Mouse (Mus musculus) MEL (cell line): ENCODE results near the gene Mfn2. TPM values are rescaled to one million over a fixed set of nuclear protein-coding genes. Genes with fewer than 3 reads are reported as not detected.
A peak's percentile ranks its signal among the peaks of the same experiment; 100 is the strongest.

Experiments used
- DNase-seq: peaks from one replicate; pipeline ENCODE4 v3.0.0; 2011; ENCODE audit warnings: low read depth, low spot score
- H3K27ac ChIP-seq: 2 replicates; pipeline ENCODE4 v1.5.1; 2012; ENCODE audit warnings: low read depth, mild to moderate bottlenecking, control low read depth, low read length, moderate library complexity; ENCODE audit not compliant: control insufficient read depth
- H3K27me3 ChIP-seq, 2 experiments: fragments of 150-350 bp in 1 of 2; sonication (generic) in 1 of 2; 2 replicates each; pipeline ENCODE4 v1.6.1; 2012; ENCODE audit warnings: low read length in 2 of 2, mild to moderate bottlenecking in 2 of 2, improper control_type of control experiment in 1 of 2, moderate library complexity in 1 of 2; ENCODE audit not compliant: insufficient read depth in 2 of 2, control insufficient read depth in 1 of 2
- H3K36me3 ChIP-seq, 2 experiments: 2 replicates each; pipeline ENCODE4 v1.6.1; 2012 to 2014; ENCODE audit warnings: low read length in 2 of 2, improper control_type of control experiment in 1 of 2, inconsistent platforms in 1 of 2, mild to moderate bottlenecking in 1 of 2; ENCODE audit not compliant: insufficient read depth in 2 of 2, control insufficient read depth in 1 of 2
- H3K4me1 ChIP-seq, 2 experiments: fragments of 150-350 bp in 1 of 2; sonication (generic) in 1 of 2; 2 replicates each; pipeline ENCODE4 v1.6.1; 2012; ENCODE audit warnings: low read length in 2 of 2, improper control_type of control experiment in 1 of 2, mild to moderate bottlenecking in 1 of 2; ENCODE audit not compliant: insufficient read depth in 2 of 2, control insufficient read depth in 1 of 2
- H3K4me3 ChIP-seq, 2 experiments: fragments of 150-350 bp in 1 of 2; sonication (generic) in 1 of 2; 2 replicates each; pipeline ENCODE4 v1.5.1; 2012; ENCODE audit warnings: low read depth in 2 of 2, low read length in 2 of 2, mild to moderate bottlenecking in 2 of 2, moderate library complexity in 2 of 2, control low read depth in 1 of 2, improper control_type of control experiment in 1 of 2; ENCODE audit not compliant: control insufficient read depth in 1 of 2, insufficient read depth in 1 of 2
- H3K79me2 ChIP-seq: 2 replicates; pipeline ENCODE4 v1.6.1; 2012; ENCODE audit warnings: mild to moderate bottlenecking, low read length, moderate library complexity; ENCODE audit not compliant: control insufficient read depth, poor library complexity, insufficient read depth
- H3K9ac ChIP-seq: 2 replicates; pipeline ENCODE4 v1.6.1; 2012; ENCODE audit warnings: low read depth, mild to moderate bottlenecking, control low read depth, low read length, moderate library complexity; ENCODE audit not compliant: control insufficient read depth, poor library complexity, severe bottlenecking
- H3K9me3 ChIP-seq: fragments of 150-350 bp; sonication (generic); replicated peaks from 2 replicates; pipeline ENCODE4 v1.6.1; 2012; ENCODE audit warnings: mild to moderate bottlenecking, low read length, improper control_type of control experiment, moderate library complexity; ENCODE audit not compliant: insufficient read depth
- BHLHE40 ChIP-seq: IDR thresholded peaks from 2 replicates; pipeline ENCODE4 v1.6.1; 2012; ENCODE audit warnings: low read depth, mild to moderate bottlenecking, inconsistent platforms, low read length, improper control_type of control experiment, borderline replicate concordance
- CTCF ChIP-seq, 3 experiments: IDR thresholded peaks in 2 of 3; conservative IDR thresholded peaks in 1 of 3; 2 replicates each; pipeline ENCODE4 v1.5.1; 2011 to 2012; ENCODE audit warnings: low read length in 3 of 3, low read depth in 2 of 3, mild to moderate bottlenecking in 2 of 3, improper control_type of control experiment in 1 of 3, inconsistent platforms in 1 of 3, mixed read lengths in 1 of 3, moderate library complexity in 1 of 3; ENCODE audit not compliant: control insufficient read depth in 1 of 3, insufficient read depth in 1 of 3, poor library complexity in 1 of 3, severe bottlenecking in 1 of 3
- ELF1 ChIP-seq: IDR thresholded peaks from 2 replicates; pipeline ENCODE4 v1.6.1; 2014; ENCODE audit warnings: low read depth, mild to moderate bottlenecking, inconsistent platforms, low read length, improper control_type of control experiment, moderate library complexity
- GABPA ChIP-seq: IDR thresholded peaks from 2 replicates; pipeline ENCODE4 v1.6.1; 2012; ENCODE audit warnings: low read depth, mild to moderate bottlenecking, inconsistent platforms, low read length, improper control_type of control experiment, moderate library complexity
- HCFC1 ChIP-seq: IDR thresholded peaks from 2 replicates; pipeline ENCODE4 v1.6.1; 2012; ENCODE audit warnings: low read depth, mild to moderate bottlenecking, inconsistent platforms, low read length, improper control_type of control experiment, moderate library complexity
- KAT2A ChIP-seq: conservative IDR thresholded peaks from 2 replicates; pipeline ENCODE4 v1.6.1; 2012; ENCODE audit warnings: low read depth, low read length, improper control_type of control experiment, inconsistent platforms
- MYB ChIP-seq: IDR thresholded peaks from 2 replicates; pipeline ENCODE4 v1.6.1; 2011; ENCODE audit warnings: mild to moderate bottlenecking, low read depth, low read length, improper control_type of control experiment
- NELFE ChIP-seq: IDR thresholded peaks from 2 replicates; pipeline ENCODE4 v1.6.1; 2011; ENCODE audit warnings: low read depth, low read length, improper control_type of control experiment
- POLR2AphosphoS5 ChIP-seq: IDR thresholded peaks from 2 replicates; pipeline ENCODE4 v1.6.1; 2012; ENCODE audit warnings: low read depth, borderline replicate concordance, mild to moderate bottlenecking, inconsistent platforms, low read length, moderate library complexity, mixed read lengths
- TAL1 ChIP-seq: IDR thresholded peaks from 2 replicates; pipeline ENCODE4 v1.6.1; 2012; ENCODE audit warnings: mild to moderate bottlenecking, inconsistent platforms, low read length, moderate library complexity, mixed read lengths
- TCF12 ChIP-seq: IDR thresholded peaks from 2 replicates; pipeline ENCODE4 v1.6.1; 2014; ENCODE audit warnings: low read depth, mild to moderate bottlenecking, inconsistent platforms, low read length, improper control_type of control experiment, moderate library complexity
- UBTF ChIP-seq: IDR thresholded peaks from 2 replicates; pipeline ENCODE4 v1.6.1; 2012; ENCODE audit warnings: low read depth, mild to moderate bottlenecking, inconsistent platforms, low read length, improper control_type of control experiment, moderate library complexity, borderline replicate concordance; ENCODE audit not compliant: insufficient read depth
- USF1 ChIP-seq: IDR thresholded peaks from 2 replicates; pipeline ENCODE4 v1.6.1; 2014; ENCODE audit warnings: low read depth, mild to moderate bottlenecking, inconsistent platforms, low read length, improper control_type of control experiment, moderate library complexity
- ZC3H11A ChIP-seq: IDR thresholded peaks from 2 replicates; pipeline ENCODE4 v1.6.1; 2012; ENCODE audit warnings: low read depth, mild to moderate bottlenecking, inconsistent platforms, low read length, improper control_type of control experiment
- ZKSCAN1 ChIP-seq: IDR thresholded peaks from 2 replicates; pipeline ENCODE4 v1.6.1; 2012; ENCODE audit warnings: low read depth, mild to moderate bottlenecking, inconsistent platforms, low read length, improper control_type of control experiment, moderate library complexity
- polyA plus RNA-seq, 2 experiments: library from polyadenylated mRNA; stranded (reverse) in 1 of 2; unstranded in 1 of 2; fragments of >175 nt in 1 of 2; fragments of >200 nt in 1 of 2; gene quantifications; 2 replicates each; pipeline versions ENCODE4 v1.2.1 to v1.2.4; 2012; ENCODE audit warnings: low replicate concordance in 2 of 2, low read depth in 1 of 2; ENCODE audit not compliant: insufficient read length in 2 of 2, insufficient read depth in 1 of 2, missing spikeins in 1 of 2
- total RNA-seq: library from RNA; depleted of rRNA; stranded (reverse); fragments of 300-350 nt; gene quantifications from 2 replicates; pipeline ENCODE4 v1.2.3, GENCODE M21; 2012

Mfn2 gene
- total and polyA plus RNA-seq, 3 experiments = 19.0 to 32.8 TPM; not detected in 1

DNA sequence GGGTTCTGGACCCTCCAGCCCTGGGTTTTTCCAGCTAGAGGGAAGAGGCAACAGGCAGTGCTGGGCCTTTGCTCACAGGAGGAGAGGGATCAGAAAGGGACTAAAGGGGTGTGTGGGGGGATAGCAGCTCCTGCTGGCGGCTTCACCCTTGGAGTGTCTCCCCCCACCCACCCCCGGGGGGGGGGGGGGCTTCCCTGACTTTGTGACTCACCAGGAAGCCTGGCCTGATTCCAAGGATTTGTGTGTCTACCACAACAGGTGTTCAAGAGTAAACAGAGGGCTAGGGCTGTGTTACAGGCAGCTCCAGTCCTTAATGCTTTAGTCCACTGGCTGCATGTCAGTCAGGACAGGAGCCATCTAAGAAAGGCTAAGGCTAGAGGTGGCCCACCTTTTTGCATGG, 43.0 kb upstream of the Mfn2 start:
- H3K4me1 ChIP-seq = peaks cover 0 to 10% of the 10 kb centered on the region in 2 experiments; a peak in 2 of 4 replicates
- no peak overlapping the region for H3K9ac ChIP-seq
- H3K79me2 ChIP-seq = peaks cover 19% of the 10 kb centered on the region
- TF ChIP-seq KAT2A = no peak
- TF ChIP-seq TCF12 = no peak
- no peak for TF ChIP-seq UBTF
- TF ChIP-seq POLR2AphosphoS5 = no peak
- no peak for TF ChIP-seq MYB
- no peak for TF ChIP-seq ELF1
- TF ChIP-seq CTCF (IDR thresholded peaks at IDR 0.05 in 2 of 3, conservative IDR thresholded peaks at IDR 0.05 in 1 of 3; ENCODE audit: control insufficient read depth in 1 of 3, insufficient read depth in 1 of 3, low read depth in 2 of 3, low read length in 3 of 3, poor library complexity in 1 of 3, severe bottlenecking in 1 of 3) = no peak
- no peak for TF ChIP-seq TAL1
- no peak for TF ChIP-seq ZC3H11A
- TF ChIP-seq NELFE = no peak
- peaks cover 2 to 6% of the 10 kb centered on the region in 2 experiments for H3K36me3 ChIP-seq
- H3K27me3 ChIP-seq = no peaks in the 10 kb centered on the region
- no peak for DNase-seq
- no peak overlapping the region for H3K27ac ChIP-seq
- H3K4me3 ChIP-seq = no peak overlapping the region
- no peaks in the 10 kb centered on the region for H3K9me3 ChIP-seq

DNA sequence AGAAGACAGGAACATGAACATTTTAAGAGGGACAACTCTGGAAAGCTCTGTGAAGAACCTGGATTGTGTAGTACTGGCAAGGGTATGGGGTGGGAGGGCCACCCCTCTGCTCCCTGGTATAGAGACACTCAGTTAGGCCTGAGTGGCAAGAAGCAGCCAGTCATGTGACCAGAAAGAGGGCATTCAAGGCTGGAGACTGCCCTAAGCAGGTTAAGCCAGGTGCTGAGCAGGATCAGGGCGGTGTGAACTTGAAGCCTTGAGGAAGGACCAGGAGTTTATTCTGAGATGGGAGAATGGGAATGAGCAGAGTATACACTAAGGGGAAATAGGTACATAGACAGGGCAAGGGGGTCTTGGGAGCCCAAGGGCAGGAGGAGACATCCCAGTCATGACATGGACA, 38.5 kb upstream of the Mfn2 start:
- H3K27ac ChIP-seq = no peak overlapping the region
- H3K9ac ChIP-seq = peak overlapping the region; percentile 15
- peaks cover 7 to 22% of the 10 kb centered on the region in 2 experiments for H3K4me1 ChIP-seq
- peak; percentile 67 for TF ChIP-seq USF1
- no peak for TF ChIP-seq ZKSCAN1
- no peak for TF ChIP-seq GABPA
- no peak for TF ChIP-seq BHLHE40
- TF ChIP-seq HCFC1 = no peak
- no peak for TF ChIP-seq CTCF (IDR thresholded peaks at IDR 0.05 in 2 of 3, conservative IDR thresholded peaks at IDR 0.05 in 1 of 3; ENCODE audit: control insufficient read depth in 1 of 3, insufficient read depth in 1 of 3, low read depth in 2 of 3, low read length in 3 of 3, poor library complexity in 1 of 3, severe bottlenecking in 1 of 3)
- TF ChIP-seq ELF1 = no peak
- no peak for DNase-seq
- peak overlapping the region in 1 of 2 experiments; percentile 5 for H3K4me3 ChIP-seq
- H3K36me3 ChIP-seq = peaks cover 2 to 8% of the 10 kb centered on the region in 2 experiments
- no peaks in the 10 kb centered on the region for H3K9me3 ChIP-seq
- peaks cover 36% of the 10 kb centered on the region for H3K79me2 ChIP-seq
- H3K27me3 ChIP-seq = no peaks in the 10 kb centered on the region
